Mouse (Mus musculus): ENCODE data around the gene G0s2.
"Not testable (repeated sequence)": the region's sequence is repeated elsewhere in the genome, so short reads cannot be mapped to it uniquely, and the experiment has no call there.

Gene G0s2

DNA sequence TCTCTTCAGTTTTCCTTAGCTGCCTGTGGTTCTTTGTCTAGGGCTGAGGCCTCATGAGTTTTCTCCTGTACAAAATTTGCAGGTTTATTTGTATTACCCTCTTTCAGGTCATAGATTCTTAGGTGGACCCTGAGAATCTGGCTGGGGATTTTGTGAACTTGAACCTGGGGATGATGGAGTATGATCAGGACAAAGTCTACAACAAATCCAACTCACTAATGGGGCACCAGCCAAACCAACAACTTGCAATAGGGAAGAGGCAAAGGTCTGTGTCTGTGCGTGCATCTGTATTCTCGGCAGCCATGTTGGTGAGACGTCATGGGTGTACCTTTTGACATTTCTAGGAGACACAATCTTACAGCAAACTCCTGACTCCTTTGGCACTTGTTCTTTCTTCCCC lies 16.1 kb upstream of the G0s2 start:
- no peak for DNase-seq (ENCODE audit: low read depth)

DNA sequence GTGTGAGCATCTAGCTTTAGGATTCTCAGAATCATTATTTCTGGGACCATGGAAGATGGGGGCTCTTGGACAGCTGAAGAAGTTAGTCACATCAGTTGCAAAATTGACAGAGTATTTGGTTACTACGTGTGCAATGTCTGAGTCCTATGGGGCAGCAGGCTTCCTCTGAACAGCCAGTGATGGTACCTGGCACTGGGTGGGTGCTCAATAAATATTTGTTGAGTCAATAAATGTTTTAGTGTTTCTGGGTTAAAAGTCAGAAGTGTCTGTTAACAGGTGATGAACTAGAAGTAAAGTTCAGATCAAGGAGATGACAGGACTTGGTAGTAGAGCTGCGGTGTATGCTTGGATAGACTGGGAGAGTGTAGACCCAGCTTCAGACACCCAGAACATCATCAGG lies 14.6 kb upstream of the G0s2 start:
- DNase-seq (ENCODE audit: low read depth), result no peak

GRCm38 (mm10) chr1:193285766-193286325 lies 12.8 kb upstream of the G0s2 start:
- DNase-seq (ENCODE audit: low read depth), result not testable (repeated sequence)

DNA sequence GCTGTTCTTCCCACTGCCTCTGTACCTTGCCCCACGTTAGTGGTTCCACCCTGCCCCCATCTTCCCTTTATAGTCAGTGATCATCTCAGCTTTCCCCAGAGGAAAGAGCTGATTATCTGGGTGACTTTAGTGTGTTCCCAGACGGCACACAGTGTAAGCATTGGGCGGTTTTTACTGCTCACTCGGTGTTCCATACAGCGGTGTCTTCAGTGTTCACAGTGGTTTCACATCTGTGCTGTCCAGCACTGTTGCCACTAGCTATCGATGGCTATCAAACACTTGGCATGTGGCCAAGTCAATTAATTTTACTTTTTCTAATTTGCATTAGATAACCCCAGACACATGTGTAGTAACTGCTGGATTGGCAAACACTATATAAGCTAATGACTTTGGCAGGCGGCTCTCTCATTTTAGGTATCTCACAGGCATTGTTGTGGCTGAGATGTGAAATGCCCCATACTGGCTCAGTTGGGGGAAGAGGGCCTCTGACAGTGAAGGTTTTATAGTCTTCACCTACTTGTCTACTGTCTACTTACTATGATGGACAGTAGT lies 11.3 kb upstream of the G0s2 start:
- DNase-seq (ENCODE audit: low read depth), result no peak

DNA sequence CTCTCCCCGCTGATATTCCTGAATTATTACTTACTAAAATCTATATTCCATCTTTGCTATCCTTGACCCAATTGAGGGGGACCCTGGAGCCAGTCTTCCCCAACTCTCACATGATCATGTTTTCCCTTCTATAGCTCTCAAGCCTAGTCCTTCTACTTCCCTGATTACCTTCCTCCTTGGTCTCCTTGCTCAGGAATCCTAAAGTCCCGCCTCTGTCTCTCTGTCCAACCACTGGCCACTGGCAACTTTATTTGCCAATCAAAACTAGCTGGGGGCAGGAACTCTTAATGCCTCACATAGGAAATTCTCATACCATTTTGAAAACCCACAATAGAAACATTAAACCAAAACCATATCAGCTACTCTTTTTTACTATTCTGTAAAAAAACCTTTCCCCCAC lies 8.3 kb upstream of the G0s2 start:
- DNase-seq (ENCODE audit: low read depth), result no peak

GRCm38 (mm10) chr1:193279492-193279891 lies 6.5 kb upstream of the G0s2 start:
- DNase-seq (ENCODE audit: low read depth), result peak; percentile 36

DNA sequence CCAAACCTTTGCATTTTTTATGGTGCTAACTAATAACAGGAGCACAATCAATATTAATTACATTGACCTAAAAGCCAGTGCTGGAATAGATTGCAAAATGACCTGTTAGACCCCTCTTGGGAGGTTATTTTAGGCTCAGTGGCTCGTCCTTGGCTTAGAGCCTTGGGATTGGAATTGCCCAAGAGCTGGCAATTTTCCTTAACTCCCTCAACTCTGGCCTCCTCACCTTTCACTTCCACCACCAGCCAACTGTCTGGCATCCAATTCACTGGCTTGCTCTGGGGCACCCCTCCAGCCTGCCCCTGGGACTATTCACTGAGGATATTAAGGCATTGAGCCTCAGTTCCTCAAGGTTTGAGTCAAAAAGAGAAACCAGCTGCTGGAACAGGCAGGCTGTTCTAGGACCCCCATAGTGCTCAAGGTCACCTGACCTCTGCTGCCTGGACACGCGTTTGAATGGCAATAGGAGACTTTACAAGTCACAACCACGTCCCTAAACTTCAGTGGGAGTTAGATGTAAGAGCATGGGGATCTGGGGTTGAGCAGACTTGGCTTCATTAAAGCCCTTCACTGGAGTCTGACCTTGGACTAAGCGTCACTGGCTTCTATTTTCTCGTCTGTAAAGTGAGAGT lies 5.5 kb upstream of the G0s2 start:
- DNase-seq (ENCODE audit: low read depth), result no peak

DNA sequence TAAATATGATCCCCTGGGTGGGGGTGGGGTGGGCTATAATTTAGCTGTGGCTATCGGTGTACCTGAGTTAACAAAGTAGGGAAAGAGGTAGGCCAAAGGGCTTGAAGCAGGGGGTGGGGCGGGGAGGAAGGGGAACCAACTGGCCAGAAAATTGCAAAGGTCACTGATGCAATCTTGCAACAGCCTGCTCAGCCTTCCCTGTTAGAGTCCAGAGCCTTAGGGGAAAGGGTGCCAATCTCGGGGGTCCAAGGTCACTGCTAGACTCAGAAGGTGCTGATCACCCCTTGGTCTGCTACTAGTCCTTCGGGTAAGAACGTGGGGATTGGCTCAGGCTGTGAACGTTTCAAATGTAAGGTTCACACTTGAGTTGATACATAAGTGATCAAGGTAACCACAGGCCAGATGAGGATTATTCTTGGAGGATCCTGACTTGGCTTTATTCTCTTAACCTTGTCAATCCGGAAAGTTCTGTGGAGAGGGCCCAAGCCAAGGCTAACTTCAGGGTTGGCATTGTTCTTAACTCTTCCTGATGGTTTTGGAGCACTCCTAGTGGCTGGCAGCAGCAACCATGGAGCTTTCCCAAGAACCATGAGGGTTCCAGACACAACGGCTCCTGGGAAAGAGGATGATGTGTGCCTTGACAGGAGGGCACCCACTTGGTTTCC lies 1.5 kb upstream of the G0s2 start:
- DNase-seq (ENCODE audit: low read depth), result peak; percentile 31

DNA sequence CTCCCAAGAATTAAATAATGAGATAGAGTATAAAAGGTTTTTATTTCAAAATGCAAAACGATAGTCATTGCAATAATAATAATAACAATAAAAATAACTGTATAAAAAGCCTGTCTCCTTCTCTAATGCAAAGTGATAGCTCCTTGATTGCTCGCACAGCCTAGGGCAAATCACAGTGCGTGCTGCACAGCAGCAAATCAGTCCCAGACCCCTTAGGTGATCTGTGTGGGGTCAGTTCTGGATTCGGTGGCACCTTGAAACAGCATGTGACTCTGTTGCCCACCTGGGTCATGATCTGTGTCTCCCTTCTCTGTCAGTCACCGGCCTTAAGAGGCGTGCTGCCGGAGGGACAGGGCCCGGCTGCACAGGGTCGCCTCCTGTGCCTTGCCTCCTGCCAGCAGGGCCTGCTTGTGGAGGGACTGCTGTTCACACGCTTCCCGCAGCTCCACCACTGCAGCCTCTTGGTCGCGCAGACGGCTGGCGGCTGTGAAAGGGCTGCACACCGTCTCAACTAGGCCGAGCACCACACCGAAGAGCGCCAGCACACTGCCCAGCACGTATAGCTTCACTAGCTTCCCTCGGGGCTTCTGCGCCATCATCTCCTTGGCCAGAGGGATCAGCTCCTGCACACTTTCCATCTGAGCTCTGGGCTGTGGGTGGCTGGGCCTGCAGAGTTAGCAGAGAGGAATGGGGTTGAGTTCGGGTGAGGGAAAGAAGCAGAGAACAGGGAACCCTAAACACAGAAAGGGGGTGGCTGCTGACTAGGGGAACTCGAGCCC lies 691 bp downstream of the G0s2 start:
- DNase-seq (ENCODE audit: low read depth), result no peak

DNA sequence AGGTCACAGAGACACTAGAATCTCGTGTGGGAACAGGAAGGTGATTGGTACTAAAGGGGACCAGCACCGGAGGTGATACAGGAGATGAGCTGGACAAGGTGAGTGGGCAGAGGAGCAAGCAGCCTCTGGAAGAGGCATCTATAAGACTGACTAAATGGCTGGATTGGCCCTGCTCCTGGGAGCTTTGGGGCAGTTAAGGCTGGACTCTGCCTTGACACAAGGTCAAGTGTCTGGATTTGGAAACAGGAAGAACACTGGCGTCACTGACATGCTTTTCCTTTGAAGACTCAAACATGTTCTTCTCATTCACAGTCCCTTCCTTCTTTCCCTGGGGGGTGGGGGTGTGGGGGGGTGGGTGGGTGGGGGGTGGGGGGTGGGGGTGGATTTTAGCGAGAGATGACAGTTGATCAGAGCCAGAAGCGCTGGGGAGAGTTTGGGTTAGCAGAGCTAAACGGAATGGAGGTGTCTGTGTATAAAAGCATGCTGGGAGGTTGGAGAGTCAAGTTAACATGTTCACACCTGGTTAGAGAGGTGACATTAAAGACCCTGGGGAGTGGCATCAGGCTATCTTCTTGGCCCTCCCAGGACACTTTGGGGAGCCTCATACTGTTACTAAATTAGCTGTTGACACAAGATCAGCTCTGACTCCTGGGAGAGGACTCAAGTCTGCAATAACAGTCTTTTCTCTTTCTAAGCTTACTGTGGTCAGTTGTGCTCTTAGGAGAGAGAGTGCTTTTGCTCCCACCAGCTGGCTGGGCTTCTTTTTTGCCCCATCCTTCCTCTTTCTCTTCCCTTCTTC lies 1.9 kb downstream of the G0s2 start:
- no peak for DNase-seq (ENCODE audit: low read depth)

DNA sequence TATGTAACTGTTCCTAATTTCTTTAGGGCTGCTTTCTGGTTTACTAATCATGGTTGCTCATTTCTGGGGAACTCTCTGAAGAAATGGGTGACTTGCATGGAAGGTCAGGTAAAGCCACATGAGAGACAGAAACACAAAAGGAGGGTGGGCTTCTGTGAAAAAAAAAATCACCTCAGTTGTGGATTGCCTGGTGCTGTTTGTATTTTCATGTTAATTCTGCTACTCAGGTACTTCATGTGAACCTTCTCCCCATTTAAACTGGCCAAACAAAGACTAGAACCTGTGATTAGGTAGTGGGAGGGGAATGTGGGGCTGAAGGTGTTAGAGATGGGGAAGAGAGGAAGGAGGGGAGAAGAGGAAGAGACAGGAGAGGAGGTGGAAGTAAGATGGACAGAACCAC lies 7.3 kb downstream of the G0s2 start:
- DNase-seq (ENCODE audit: low read depth), result no peak

GRCm38 (mm10) chr1:193263955-193264598 lies 8.9 kb downstream of the G0s2 start, which contains the start of gene Hsd11b1:
TSS of gene Hsd11b1 (minus strand) at chr1:193264075.
- DNase-seq (ENCODE audit: low read depth), result peak; percentile 78

- DNase-seq (ENCODE audit: low read depth), result no peak
Measured at GRCm38 (mm10) chr1:193263026-193263907, 9.8 kb downstream of the G0s2 start.

DNA sequence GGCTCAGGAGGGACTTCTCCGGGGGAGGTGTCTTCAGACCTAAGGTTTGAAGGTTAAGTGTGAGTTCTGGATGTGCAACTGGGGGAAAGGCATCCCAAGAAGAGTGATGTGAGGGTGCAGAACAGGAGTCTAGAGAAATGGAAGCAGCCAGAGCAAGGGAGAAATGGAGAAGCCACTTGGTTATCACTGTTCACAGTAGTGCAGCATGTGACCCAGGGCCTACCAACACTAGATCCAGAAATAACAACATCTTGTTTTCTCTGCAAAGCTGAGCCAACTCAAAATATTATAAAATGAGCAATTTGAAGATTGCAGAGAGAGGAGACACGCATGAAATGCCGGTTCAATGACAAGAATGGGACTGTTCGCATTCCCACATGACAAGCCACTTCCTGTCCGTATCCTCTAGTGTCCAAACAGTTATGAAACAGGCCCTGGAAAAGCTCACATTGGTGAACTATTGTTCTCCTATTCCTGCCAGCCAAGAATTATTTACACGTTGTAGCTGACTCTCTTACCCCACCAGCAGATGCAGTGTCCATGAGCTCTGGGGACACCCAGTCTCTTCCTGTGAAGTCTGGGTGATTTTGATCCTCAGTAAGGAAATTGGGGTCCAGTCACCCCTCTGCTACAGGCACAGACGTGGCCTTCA lies 11.0 kb downstream of the G0s2 start:
- no peak for DNase-seq (ENCODE audit: low read depth)

DNA sequence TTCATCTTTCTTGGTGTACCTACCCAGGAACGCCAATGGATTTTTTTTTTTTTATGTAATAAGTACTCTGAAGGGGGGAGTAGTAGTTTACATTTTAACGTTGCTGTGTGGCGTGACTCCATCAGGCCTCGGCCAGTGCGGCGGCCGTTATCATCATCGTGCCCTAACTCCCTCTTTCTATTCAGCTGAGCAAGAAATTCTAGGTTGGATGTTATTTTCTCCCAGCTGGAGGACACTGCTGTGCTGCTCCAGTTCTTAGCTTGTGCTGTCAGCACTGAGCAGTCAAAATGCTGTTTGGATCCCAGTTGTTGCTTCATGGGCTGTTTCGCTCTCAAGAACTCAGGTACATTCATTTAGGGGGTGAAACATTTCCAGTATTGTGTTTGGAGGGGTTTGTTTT lies 13.5 kb downstream of the G0s2 start:
- DNase-seq (ENCODE audit: low read depth), result no peak

DNA sequence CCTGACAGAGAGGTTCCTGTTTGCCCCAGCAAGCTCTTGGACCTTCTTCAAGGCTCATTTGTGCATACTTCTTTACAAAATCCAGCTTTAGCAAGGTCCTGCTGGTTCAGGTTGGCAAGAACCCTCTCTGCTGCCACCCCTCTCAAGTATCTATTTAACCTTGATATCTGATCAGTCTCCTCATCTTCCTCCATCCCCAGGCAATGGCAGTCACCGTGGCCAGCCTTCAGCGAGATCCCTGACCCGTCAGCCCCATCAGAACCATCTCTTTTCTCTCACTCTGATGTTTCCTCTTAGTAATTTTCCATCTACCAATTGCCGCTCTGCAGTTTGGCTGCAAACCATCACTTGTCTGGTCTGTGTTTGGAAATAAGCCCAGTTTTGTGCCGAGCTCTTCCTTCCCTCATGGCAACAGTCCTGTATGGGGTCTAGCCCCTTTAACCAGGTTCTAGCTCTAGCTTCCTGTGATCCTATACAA lies 16.4 kb downstream of the G0s2 start:
- DNase-seq (ENCODE audit: low read depth), result no peak

DNA sequence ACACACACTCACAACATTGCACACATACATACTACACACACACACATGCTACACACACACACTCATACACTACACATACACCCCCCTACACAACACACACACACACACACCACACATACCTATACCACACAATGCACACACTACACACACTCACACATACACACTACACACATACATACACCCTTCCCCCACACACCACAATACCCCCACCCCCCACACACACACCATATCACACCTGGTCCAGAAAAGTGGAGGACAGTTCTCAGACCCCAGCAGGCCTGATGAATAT lies 16.8 kb downstream of the G0s2 start:
- DNase-seq (ENCODE audit: low read depth), result no peak

DNA sequence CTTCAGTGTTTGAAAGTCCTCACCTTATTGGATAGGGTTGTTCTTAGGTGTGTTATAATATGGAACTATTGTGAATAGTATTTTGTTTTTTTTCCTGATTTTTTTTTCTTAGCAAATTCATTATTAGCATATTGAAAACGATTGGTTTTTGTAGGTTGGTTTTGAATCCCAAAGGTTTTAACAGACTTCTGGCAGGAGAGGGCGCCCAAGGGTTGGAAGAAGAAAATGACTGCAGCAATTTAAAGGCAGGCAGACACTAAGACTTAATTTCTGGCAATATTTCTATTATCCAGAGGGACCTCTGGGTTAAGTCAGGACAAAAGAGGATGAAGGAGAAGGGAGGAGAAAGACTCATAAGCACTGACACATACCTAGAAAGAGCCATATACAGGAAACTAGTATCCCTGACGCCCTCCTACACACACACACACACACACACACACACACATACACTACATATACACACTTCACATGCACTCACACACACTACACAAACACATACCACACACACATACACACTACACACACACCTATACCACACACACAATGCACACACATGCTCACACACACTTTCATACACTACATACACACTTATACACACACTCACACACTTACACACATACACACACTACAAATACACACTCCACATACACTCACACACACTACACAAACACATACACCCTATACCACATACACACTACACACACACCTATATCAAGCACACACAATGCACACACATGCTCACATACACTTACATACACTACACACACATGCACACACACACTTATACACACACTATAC lies 17.3 kb downstream of the G0s2 start:
- peak; percentile 62 for DNase-seq (ENCODE audit: low read depth)

DNA sequence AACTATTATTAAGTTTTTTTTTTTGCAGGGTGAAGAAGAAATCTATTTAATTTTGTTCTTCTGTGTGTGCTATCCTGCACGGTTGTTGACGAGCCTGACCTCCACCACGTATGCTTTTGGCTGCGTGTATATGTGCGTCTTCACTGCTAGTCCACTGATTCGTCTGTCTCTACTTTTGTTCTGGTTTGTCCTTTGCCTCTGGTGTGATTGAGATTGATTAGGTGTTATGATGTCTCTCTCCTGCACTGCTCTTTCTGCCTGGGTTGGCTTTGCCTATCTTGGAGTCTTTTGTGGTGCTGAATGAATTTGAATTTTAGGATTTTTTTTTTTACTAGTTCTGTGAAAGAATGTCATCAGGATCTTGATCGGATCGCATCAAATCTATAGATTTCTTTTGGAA lies 18.0 kb downstream of the G0s2 start:
- DNase-seq (ENCODE audit: low read depth), result no peak
